8 mouse cellular contexts compared by ENCODE assay signal in the genomic region with DNA sequence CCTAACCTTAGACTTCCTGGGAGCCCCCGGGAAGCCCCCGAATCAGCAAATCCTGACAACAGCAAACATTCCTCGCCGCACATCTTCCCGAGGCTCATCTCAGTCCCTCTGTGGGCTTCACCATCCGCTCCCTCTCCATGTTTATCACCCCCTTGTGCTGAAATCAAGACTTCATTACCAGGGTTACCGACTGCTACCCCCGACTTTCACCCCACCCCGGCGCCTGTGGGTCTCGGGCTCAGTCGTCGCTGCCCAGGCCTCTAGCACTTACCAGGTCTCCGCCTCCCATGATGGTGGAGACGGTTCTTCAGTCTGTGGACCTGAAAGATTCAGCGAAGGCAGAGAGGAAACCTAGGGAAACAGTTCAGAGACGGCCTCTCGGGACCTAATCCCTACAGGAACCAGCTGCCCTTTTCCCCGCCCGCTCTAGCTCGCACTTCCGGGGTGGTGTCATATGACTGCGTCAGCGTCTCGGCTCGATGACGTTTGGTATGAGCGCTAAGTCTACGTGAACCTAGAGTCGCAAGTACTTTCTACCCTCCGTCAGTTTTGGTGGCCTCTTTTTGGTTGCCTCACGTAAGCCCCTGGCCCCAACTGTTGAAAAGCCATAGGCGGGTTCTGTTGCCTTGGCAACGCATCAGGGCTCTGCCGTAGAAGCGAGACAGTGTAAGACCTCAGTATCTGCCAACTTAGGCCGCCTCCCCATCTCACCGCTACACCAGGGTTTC. TPM values are rescaled to one million over a fixed set of nuclear protein-coding genes. Genes with fewer than 3 reads are reported as not detected.
DNase-seq lines count a peak whose midpoint lies in the region; ATAC-seq lines count a peak whose summit lies in the region.

A gene (minus strand): TSS at position 403 of the 728 bp plus-strand sequence.

- H3K4me2 ChIP-seq in hindbrain, embryonic 11.5 days (replicated peaks; ENCODE audit: low read depth, low read length) = peak within 1 kb of the TSS; percentile 85

- peak; percentile 87 for ATAC-seq in hindbrain, embryonic 11.5 days (ENCODE audit: low FRiP score)

- peak within 1 kb of the TSS; percentile 74 for H3K27ac ChIP-seq in hindbrain, embryonic 11.5 days (ENCODE audit: low read depth, low read length)

- no peaks in the 10 kb centered on the region for H3K9me3 ChIP-seq in hindbrain, embryonic 11.5 days (ENCODE audit: control insufficient read depth, low read length)

- H3K27me3 ChIP-seq in hindbrain, embryonic 11.5 days (ENCODE audit: control insufficient read depth, insufficient read depth, low read length) = no peaks in the 10 kb centered on the region

- H3K4me3 ChIP-seq in hindbrain, embryonic 11.5 days (ENCODE audit: low read depth, low read length) = peak within 1 kb of the TSS; percentile 95

- peaks cover 3% of the 10 kb centered on the region; the same call in 1 of the 2 replicates for H3K36me3 ChIP-seq in hindbrain, embryonic 11.5 days (ENCODE audit: control insufficient read depth, insufficient read depth, low read length)

- WGBS in hindbrain, embryonic 11.5 days = under 1% methylated on average over 38 of the region's 38 CpGs

- DNase-seq in Muller cell, postnatal 12 days (ENCODE audit: inconsistent ontology term) = peak; percentile 94
- peak; percentile 95 for DNase-seq in cerebellum, adult 9-11 months
- DNase-seq in frontal cortex, adult 2 months (ENCODE audit: extremely low spot score in 1 of 2, low spot score in 1 of 2) = peak; percentile 95 to 99
- DNase-seq in hindbrain, embryonic 11.5 days (ENCODE audit: low spot score) = peak; percentile 98
- DNase-seq in layer of hippocampus, postnatal 10 days (ENCODE audit: low spot score in 2 of 2) = peak; percentile 95 to 97
- peak; percentile 98 for DNase-seq in lung, postnatal 10 days
- peak; percentile 92 for DNase-seq in ovary, postnatal 36 days (ENCODE audit: low spot score)
- DNase-seq in thymus, postnatal 25 days = peak; percentile 95

- peak within 1 kb of the TSS; percentile 88 for H3K9ac ChIP-seq in hindbrain, embryonic 11.5 days (ENCODE audit: low read depth, low read length)

- no peaks in the 10 kb centered on the region for H3K4me1 ChIP-seq in hindbrain, embryonic 11.5 days (replicated peaks; ENCODE audit: control insufficient read depth, insufficient read depth, low read length)

RNA-seq across cellular contexts. Expression of the gene that starts here (rescaled TPM):
- polyA plus RNA-seq in frontal cortex, adult 2 months (2012; rRNA removed) = 18.0 and 19.0 TPM in 2 replicates
- 13.1 and 17.0 TPM in 2 replicates for polyA plus RNA-seq in hindbrain, embryonic 11.5 days (2014; fragmentation: Nextera tagmentation; extraction: Ambion mirVana)
- total RNA-seq in layer of hippocampus, postnatal 10 days (2021) = 10 to 100 TPM; 19.5 to 20.6 TPM

Comparison
In these comparisons a context has a peak if more than half of its experiments do, and no peak if none do; other contexts are left out.
1. Peak in every context shown above with its lines: DNase-seq, ATAC-seq, H3K4me3 ChIP-seq and H3K27ac ChIP-seq.